Mouse (Mus musculus): ENCODE measurements around the gene Man1c1. TPM values are rescaled to one million over a fixed set of nuclear protein-coding genes. Genes with fewer than 3 reads are reported as not detected.

Gene Man1c1
- polyA plus RNA-seq, 1 experiment from 2014 or later: 3.5 TPM

DNA sequence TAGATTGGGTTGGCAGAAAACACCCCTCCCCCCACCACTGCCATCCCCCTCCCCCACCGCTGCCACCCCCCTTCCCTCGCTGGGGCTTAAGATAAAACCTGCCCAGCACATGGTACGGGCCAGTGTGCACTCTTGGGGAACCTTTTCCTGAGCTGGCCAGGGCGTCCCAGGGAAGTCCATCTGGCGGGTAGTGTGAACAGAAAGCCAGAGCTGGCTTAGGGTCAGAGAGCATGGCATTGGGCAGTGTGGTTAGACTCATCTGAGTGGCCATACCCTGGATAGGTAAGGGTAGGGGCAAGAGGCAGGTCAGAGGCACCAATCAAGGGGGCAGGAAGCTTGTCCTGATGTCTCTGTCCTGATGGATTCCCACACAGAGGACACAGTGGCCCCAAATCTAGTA is 124.5 kb downstream of the Man1c1 start:
- Histone ChIP-seq H3K4me2 (replicated peaks) (peak overlapping the region; percentile 53), H3K27ac (peak overlapping the region; percentile 15; the same call in 1 of the 2 replicates), H3K4me3 (no peak overlapping the region), H3K9ac (peak overlapping the region; percentile 43; the same call in 1 of the 2 replicates), H3K4me1 (peaks cover 26% of the 10 kb centered on the region), H3K36me3 (no peaks in the 10 kb centered on the region), H3K27me3 (0 out of 2 replicates have a peak, but pooled peaks cover 3% of the 10 kb centered on the region), H3K9me3 (no peaks in the 10 kb centered on the region)
- ATAC-seq (ENCODE audit: low FRiP score, low read depth): peak; percentile 20; the same call in 1 of the 2 replicates
- WGBS: 9% methylated on average over 5 of the region's 5 CpGs

DNA sequence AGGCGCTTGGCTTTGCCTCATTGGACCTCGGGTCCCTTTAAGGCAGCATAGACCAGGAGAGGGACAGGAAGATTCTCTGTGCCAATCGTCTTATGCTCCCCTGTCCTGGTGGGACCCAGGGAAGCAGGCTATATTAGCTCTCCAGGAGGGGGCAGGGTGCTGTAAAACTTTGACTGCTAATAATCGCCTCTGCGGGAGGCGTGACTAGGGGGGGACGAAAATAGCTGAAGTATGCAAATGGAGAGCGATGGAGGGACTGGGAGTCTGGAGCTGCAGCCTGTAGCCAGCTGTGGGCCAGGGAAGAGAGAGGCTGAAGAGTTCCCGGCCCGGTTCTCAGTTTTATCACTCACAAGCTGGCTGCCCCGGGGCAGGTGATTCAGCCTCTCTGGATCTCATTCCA is 124.9 kb downstream of the Man1c1 start:
- 5% methylated on average over 11 of the region's 11 CpGs for WGBS
- H3K9ac ChIP-seq: peak overlapping the region; percentile 43; the same call in 1 of the 2 replicates
- peak overlapping the region; percentile 15; the same call in 1 of the 2 replicates for H3K27ac ChIP-seq
- ATAC-seq (ENCODE audit: low FRiP score, low read depth): peak; percentile 48; the same call in 1 of the 2 replicates
- H3K4me1 ChIP-seq: peaks cover 26% of the 10 kb centered on the region
- H3K9me3 ChIP-seq: no peaks in the 10 kb centered on the region
- peak overlapping the region; percentile 8; the same call in 1 of the 2 replicates for H3K4me3 ChIP-seq
- H3K4me2 ChIP-seq (replicated peaks): peak overlapping the region; percentile 53
- no peaks in the 10 kb centered on the region for H3K36me3 ChIP-seq
- H3K27me3 ChIP-seq: 0 out of 2 replicates have a peak, but pooled peaks cover 3% of the 10 kb centered on the region

DNA sequence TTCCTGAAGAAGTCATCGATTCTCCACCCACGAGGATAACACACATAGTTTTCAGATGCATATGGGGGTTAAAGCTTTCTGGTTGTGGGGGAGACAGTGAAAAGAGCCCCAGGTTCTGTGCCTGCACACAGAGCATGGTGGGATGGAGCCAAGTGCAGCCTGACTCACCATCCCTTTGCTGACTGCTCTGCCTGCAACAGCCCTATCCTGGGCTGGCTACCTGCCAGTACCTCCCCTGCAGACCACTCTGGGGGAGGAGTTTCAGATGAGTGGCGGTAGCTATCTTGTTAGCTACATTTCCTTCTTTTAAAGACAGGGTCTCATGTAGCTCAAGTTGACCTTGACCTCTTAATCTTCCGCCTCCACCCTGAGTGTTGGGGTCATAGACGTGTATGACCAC is 125.7 kb downstream of the Man1c1 start:
- no peak for ATAC-seq (ENCODE audit: low FRiP score, low read depth)
- Histone ChIP-seq H3K4me3 (no peak overlapping the region), H3K36me3 (no peaks in the 10 kb centered on the region), H3K9ac (no peak overlapping the region), H3K4me2 (replicated peaks) (peak overlapping the region; percentile 53), H3K27ac (no peak overlapping the region), H3K4me1 (peaks cover 26% of the 10 kb centered on the region), H3K27me3 (0 out of 2 replicates have a peak, but pooled peaks cover 3% of the 10 kb centered on the region), H3K9me3 (no peaks in the 10 kb centered on the region)
- WGBS: 54% methylated on average over 5 of the region's 5 CpGs

DNA sequence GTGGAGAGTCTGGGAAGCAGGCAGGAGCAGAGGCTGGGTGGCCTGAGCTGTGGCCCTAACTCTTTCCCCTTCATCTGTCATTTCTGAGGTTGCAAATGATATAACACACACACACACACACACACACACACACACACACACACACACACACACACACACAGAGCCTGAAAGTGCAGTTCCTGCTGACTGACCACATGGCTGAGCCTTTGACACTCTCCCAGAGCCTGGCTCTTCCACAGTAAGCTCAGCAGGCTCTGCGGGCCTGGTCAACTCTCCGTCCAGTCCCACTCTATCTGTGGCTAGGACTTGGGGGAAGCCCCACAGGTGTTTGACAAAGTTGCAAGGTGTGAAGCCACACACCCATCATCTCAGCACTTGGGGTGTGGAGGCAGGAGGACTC is 126.8 kb downstream of the Man1c1 start:
- H3K9me3 ChIP-seq: no peaks in the 10 kb centered on the region
- 61% methylated on average over 2 of the region's 2 CpGs for WGBS
- H3K4me2 ChIP-seq (replicated peaks): no peak overlapping the region
- peaks cover 26% of the 10 kb centered on the region for H3K4me1 ChIP-seq
- H3K9ac ChIP-seq: no peak overlapping the region
- no peak overlapping the region for H3K27ac ChIP-seq
- no peak for ATAC-seq (ENCODE audit: low FRiP score, low read depth)
- H3K4me3 ChIP-seq: no peak overlapping the region
- 0 out of 2 replicates have a peak, but pooled peaks cover 3% of the 10 kb centered on the region for H3K27me3 ChIP-seq
- no peaks in the 10 kb centered on the region for H3K36me3 ChIP-seq

DNA sequence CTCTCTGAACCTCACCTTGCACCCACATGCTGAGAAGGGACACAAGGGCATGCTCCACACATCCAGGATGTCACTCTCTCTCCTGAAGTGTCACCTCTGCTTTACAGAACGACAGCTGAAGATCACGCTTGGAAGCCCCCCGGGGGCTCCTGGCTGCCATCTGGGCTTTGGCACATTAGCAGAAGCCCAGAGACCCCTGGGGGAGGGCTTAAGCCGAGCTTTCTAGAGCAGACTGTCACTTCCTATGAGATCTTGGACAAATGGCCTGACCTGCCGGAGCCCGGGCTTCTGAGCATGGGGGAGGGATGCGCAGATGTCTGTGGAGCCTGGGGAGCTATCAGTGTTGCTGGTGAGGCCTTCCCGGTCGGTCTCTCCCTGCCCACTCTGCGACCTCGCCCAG is 128.6 kb downstream of the Man1c1 start:
- H3K4me2 ChIP-seq (replicated peaks): no peak overlapping the region
- ATAC-seq (ENCODE audit: low FRiP score, low read depth): no peak
- H3K9me3 ChIP-seq: no peaks in the 10 kb centered on the region
- no peaks in the 10 kb centered on the region for H3K36me3 ChIP-seq
- H3K9ac ChIP-seq: no peak overlapping the region
- H3K4me3 ChIP-seq: no peak overlapping the region
- H3K4me1 ChIP-seq: peaks cover 20% of the 10 kb centered on the region
- no peaks in the 10 kb centered on the region for H3K27me3 ChIP-seq
- 34% methylated on average over 11 of the region's 11 CpGs for WGBS
- no peak overlapping the region for H3K27ac ChIP-seq

DNA sequence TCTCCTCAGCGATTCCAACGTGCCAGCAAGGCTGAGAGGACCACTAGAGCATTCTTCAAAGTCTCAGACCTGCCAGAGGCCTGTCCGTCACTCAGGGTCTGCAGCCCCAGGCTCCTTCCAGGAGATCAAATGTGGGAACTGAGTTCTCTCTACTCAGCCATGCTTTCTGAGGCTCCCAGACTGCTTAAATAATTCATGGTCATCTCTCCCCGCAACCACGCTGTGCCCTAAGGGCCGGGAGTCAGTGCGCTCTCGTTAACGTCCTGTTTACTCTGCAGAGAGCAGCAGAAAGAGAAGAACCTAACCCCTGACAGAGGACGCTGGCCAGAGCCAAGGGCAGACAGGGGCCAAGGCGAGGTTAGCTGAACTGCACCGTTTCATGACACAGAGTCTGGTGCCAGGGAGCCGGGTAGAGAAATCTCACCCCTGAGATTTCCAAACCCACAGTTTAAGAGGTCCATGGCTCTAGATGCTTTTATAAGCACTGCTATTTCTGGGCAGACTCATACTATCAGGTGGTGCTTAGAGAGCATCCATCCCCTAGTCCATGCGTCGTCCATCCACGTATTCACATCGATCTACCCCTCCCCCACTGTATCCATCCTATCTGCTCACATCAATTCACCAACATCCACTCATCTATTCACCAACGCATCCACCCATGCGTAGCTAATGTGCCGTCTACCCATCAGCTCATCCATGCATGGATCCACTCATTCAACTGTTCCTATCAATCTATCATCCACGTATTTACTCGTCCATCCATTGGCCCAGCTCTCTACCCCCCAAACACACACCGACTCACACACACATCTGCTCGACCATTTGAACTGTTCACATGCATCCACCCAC is 131.4 kb downstream of the Man1c1 start:
- Histone ChIP-seq H3K36me3 (0 out of 2 replicates have a peak, but pooled peaks cover 3% of the 10 kb centered on the region), H3K27ac (no peak overlapping the region), H3K4me2 (replicated peaks) (no peak overlapping the region), H3K9ac (no peak overlapping the region), H3K4me1 (peaks cover under 1% of the 10 kb centered on the region; the same call in 1 of the 2 replicates), H3K27me3 (peaks cover 12% of the 10 kb centered on the region), H3K9me3 (no peaks in the 10 kb centered on the region), H3K4me3 (no peak overlapping the region)
- ATAC-seq (ENCODE audit: low FRiP score, low read depth): no peak
- 78% methylated on average over 24 of the region's 24 CpGs for WGBS

DNA sequence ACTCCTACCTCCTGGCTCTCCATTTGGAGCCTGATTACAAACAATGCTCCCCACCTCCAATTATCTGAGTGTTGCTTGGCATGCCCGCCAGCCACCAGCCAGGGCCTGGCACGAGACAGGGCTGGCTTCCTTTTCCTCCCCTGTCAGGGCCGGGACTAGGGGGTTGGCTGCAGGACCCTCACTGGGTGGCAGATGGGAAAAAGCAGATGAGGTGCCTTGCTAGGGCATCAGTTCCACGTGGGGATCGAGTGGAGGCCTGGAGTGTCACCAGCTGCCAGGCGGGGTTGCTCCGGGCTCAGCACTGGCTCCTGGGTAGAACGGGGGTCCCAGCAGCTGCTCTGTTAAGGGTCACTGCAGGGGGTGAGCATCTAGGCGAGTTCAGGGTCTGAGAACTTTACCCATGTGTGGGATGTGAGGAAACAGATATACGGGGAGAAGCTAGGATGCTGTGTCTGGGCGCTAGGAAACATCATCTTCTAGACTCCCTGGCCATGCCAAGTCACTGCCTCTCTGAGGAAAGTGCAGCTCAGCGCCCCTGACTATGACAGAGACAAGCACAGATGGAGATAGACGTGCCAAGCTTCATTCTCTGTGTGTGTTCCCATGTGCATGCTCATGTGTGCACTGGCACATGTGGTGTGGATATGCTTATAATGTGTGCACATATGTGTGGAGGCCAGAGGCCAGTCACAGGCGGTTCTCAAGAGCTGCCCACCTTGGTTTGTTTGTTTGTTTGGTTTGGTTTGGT is 133.2 kb downstream of the Man1c1 start:
- Histone ChIP-seq H3K36me3 (peaks cover 6% of the 10 kb centered on the region), H3K4me1 (peaks cover 4% of the 10 kb centered on the region; the same call in 1 of the 2 replicates), H3K4me3 (no peak overlapping the region), H3K9me3 (peaks cover 3% of the 10 kb centered on the region; the same call in 1 of the 2 replicates), H3K9ac (no peak overlapping the region), H3K4me2 (replicated peaks) (no peak overlapping the region), H3K27me3 (peaks cover 12% of the 10 kb centered on the region), H3K27ac (no peak overlapping the region)
- no peak for ATAC-seq (ENCODE audit: low FRiP score, low read depth)
- WGBS: 76% methylated on average over 14 of the region's 14 CpGs

DNA sequence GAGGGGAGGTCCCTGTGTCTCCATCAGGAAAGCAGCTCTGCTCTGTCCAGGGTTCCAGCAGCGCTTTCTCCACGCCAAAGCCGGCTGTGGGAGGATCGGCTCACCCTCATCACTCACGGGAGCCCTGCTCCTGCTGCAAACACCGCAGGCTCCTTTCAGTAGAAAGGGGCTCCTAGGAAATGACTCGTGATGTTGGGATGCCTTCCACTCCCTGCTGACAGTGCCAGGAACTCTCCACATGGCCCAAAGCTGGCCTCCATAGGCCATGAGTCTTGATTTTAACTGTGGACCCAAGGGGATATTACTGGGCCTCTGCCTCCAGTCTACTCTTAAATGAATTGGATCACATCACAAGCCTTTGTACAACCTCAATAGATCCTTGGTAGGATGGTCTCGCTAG is 134.3 kb downstream of the Man1c1 start:
- peaks cover 4% of the 10 kb centered on the region; the same call in 1 of the 2 replicates for H3K4me1 ChIP-seq
- H3K4me3 ChIP-seq: no peak overlapping the region
- H3K9me3 ChIP-seq: peaks cover 7% of the 10 kb centered on the region; the same call in 1 of the 2 replicates
- no peak overlapping the region for H3K9ac ChIP-seq
- no peak overlapping the region for H3K4me2 ChIP-seq (replicated peaks)
- peaks cover 15% of the 10 kb centered on the region for H3K36me3 ChIP-seq
- H3K27ac ChIP-seq: no peak overlapping the region
- 80% methylated on average over 8 of the region's 8 CpGs for WGBS
- peaks cover 12% of the 10 kb centered on the region for H3K27me3 ChIP-seq
- no peak for ATAC-seq (ENCODE audit: low FRiP score, low read depth)

DNA sequence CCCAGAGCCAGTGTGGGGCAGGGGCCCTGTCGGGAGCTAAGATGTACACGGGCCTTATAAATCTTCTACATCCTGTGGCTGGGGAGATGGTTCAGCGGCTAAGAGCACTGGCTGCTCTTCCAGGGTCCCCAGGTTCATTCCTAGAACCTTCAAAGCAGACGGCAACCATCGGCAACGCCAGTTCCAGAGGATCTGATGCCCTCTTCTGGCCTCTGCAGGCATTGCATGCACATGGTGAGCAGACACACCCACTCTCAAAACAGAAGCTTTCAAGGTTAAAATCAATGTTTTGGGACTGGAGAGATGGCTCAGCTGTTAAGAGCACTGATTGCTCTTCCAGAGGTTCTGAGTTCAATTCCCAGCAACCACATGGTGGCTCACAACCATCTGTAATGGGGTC is 134.9 kb downstream of the Man1c1 start:
- H3K9ac ChIP-seq: no peak overlapping the region
- 72% methylated on average over 6 of the region's 6 CpGs for WGBS
- peaks cover 4% of the 10 kb centered on the region; the same call in 1 of the 2 replicates for H3K4me1 ChIP-seq
- peaks cover 12% of the 10 kb centered on the region for H3K27me3 ChIP-seq
- no peak for ATAC-seq (ENCODE audit: low FRiP score, low read depth)
- peaks cover 16% of the 10 kb centered on the region for H3K36me3 ChIP-seq
- no peak overlapping the region for H3K4me3 ChIP-seq
- H3K27ac ChIP-seq: no peak overlapping the region
- peaks cover 7% of the 10 kb centered on the region; the same call in 1 of the 2 replicates for H3K9me3 ChIP-seq
- no peak overlapping the region for H3K4me2 ChIP-seq (replicated peaks)

DNA sequence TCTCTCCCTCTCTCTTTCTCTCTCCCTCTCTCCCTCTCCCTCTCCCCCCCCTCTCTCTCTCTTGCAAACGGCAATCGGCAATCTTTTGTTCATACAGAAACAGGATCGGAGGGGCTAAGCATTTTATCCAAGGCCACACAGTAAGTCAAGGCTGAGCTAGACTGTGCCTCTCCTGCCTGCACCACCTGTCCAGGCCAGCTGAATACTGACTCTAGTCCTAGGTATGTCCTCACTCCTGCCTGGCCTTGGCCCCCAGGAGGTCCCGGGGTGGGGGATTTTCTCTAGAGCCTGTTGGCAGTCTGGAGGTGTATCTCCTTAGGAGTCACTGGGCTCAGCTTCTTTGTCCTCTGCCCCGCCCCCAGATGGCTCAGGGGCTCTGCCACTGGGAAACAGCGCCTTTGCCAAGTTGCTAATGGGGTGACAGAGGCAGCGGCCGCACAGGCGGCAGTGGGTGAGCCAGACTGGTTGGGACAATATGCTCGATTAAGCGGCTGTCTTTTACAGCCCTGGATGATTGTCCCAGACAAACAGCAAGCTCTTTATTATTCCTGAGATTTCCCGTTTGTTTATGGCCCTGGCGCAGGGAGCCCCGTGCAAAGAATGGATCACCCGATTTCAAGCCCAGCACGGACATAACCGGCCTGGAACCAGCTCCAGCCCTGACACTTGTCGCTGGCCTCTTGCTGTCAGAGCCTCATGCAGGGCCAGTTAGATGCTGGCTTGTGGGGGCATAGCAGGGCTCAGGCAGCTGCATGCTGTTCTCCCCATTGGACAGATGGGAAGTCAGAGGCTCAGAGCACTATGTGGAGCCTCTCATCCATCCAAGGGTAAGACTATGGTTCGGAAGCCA is 136.5 kb downstream of the Man1c1 start:
- Histone ChIP-seq H3K9me3 (peaks cover 7% of the 10 kb centered on the region; the same call in 1 of the 2 replicates), H3K27ac (no peak overlapping the region), H3K4me2 (replicated peaks) (no peak overlapping the region), H3K4me3 (no peak overlapping the region), H3K27me3 (peaks cover 12% of the 10 kb centered on the region), H3K36me3 (peaks cover 16% of the 10 kb centered on the region), H3K9ac (no peak overlapping the region), H3K4me1 (peaks cover 4% of the 10 kb centered on the region; the same call in 1 of the 2 replicates)
- WGBS: 30% methylated on average over 19 of the region's 19 CpGs
- ATAC-seq (ENCODE audit: low FRiP score, low read depth): no peak

DNA sequence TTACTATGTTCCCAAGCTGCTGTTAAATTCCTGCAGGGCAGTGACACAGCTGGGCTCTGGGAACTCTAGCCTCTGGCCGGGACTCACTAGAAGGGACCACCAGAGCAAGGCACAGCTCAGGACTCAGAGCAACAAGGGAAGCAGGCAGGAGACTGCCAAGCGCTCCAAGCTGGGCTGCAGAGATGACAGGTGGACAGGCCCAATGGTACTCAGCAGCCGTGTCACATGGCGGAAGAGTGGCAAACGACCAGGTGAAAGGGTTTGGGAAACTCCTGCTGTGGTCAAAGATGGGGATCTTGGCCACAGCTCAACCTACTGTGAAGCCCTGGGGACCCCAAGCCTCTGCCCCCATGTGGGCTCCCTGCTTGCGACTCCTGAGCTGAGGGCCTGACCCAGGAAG is 140.0 kb downstream of the Man1c1 start:
- H3K36me3 ChIP-seq: peaks cover 16% of the 10 kb centered on the region
- 76% methylated on average over 6 of the region's 6 CpGs for WGBS
- no peak for ATAC-seq (ENCODE audit: low FRiP score, low read depth)
- no peak overlapping the region for H3K4me3 ChIP-seq
- peaks cover 5% of the 10 kb centered on the region; the same call in 1 of the 2 replicates for H3K4me1 ChIP-seq
- no peak overlapping the region for H3K4me2 ChIP-seq (replicated peaks)
- no peak overlapping the region for H3K9ac ChIP-seq
- H3K27ac ChIP-seq: no peak overlapping the region
- peaks cover 7% of the 10 kb centered on the region; the same call in 1 of the 2 replicates for H3K9me3 ChIP-seq
- H3K27me3 ChIP-seq: peaks cover 12% of the 10 kb centered on the region
